Mouse (Mus musculus): ENCODE results near the gene Acox3. TPM values are rescaled to one million over a fixed set of nuclear protein-coding genes. Genes with fewer than 3 reads are reported as not detected.
"Not testable (repeated sequence)": the region's sequence is repeated elsewhere in the genome, so short reads cannot be mapped to it uniquely, and the experiment has no call there.

Gene Acox3
- total RNA-seq, 4 experiments from 2014 or later: 21.9 to 32.0 (median 26.4) TPM

DNA sequence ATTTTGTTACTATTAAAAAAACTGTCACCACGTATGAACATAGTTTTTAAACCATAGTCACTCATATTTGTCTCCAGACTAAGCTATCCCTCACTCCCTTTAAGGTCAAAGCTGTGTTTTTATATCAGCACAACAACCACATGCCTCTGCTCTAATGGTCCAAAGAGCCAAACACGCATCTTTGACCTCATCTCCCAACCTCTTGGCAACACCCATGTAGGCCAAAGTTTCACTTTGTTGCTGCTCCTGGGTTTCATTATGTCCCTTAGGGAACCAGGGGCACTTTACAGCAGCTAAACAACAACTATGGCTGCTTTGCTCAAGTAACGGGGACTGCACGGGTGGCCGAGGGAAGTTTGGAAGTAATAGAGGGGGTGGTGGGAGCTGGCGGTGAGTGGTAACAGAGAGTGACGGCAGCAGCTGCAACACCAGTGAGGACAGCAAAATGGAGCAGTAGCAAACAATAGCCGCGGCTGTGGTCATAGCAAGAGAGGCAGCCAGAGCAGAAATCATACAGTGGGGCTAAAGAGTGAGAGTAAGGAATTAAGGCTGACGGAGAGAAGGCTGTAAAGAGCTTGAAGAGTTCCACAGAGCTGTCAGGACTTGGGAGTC is 6.3 kb upstream of the Acox3 start:
- DNase-seq (ENCODE audit: low spot score): no peak

DNA sequence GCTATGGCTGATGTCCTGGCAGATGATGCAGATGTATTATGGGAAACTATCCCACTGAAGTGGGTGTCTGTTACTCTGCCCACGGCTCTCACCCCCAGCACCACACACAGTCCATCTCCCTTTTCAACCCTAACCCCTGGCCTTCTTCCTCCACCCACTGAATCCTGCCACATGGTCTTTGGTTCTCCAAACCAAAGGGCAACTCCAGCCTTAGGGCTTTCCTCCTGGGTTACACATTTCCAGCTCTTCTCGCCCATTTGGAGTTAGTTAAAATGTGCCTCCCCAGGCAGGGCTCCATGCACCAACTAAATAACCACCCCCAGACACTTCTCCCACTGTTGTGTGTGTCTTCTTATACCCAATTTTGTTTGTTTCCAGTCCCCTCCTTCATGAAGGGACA is 4.4 kb upstream of the Acox3 start:
- DNase-seq (ENCODE audit: low spot score): no peak

DNA sequence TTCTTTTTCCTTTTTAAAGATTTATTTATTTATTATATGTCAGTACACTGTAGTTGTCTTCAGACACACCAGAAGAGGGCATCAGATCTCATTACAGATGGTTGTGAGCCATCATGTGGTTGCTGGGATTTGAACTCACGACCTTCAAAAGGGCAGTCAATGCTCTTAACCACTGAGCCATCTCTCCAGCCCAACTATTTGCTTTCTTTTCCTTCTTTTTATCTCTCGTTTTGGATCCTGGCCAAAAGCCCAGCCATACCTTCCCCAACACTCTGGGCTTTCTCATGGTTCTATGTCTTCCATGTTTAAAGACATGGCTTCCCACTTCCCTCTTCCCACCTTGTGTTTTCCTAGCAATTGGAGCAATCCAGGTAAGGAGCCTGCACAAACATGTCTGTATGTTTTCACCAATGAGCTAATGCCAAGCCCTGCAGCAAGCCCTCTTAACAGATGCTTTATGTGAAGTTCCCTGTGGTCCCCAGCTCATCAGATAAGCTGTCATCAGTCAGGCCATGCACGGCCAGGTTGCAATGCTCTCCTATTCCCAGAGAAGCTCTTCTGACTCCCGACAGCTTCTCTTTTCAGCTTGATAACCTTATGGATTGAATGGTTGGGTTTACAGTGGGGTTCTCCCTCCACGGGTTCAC is 3.5 kb upstream of the Acox3 start:
- DNase-seq (ENCODE audit: low spot score): no peak

DNA sequence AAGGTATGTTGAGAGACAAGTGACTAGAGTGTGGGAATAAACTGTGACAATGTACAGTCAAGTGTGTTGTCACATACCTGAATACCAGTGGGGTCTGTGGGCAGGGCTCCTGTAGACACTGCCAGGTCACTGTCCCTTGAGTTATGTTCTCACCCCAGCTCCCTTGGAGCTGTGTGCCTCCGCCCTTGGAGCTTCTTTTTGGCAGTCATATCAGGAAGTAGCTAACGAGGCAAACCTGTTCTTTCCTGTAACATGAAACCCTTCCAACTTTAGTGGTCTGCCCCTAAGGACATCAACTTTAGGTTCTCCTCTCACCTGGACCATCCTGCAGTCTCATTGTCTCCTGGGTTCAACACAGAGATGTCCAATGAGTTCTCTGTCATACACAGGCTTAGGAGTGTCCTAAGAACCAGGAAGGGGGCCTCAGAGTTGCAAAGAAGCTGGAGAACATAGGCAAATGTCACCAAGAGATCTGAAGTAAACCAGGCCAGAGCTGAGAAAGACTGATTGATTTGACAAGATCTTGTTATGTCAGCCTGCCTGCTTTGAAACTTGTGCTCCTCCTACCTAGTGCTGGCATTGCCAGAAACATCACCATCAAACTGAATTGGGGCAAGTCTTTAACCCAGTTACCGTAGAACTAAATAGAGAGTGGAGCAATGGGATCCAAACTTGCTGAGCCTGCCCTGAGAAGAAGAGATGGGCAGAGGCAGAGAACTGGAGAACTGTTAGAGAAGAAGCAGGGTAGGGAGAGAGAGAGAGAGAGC is 2.5 kb upstream of the Acox3 start:
- DNase-seq (ENCODE audit: low spot score): no peak

DNA sequence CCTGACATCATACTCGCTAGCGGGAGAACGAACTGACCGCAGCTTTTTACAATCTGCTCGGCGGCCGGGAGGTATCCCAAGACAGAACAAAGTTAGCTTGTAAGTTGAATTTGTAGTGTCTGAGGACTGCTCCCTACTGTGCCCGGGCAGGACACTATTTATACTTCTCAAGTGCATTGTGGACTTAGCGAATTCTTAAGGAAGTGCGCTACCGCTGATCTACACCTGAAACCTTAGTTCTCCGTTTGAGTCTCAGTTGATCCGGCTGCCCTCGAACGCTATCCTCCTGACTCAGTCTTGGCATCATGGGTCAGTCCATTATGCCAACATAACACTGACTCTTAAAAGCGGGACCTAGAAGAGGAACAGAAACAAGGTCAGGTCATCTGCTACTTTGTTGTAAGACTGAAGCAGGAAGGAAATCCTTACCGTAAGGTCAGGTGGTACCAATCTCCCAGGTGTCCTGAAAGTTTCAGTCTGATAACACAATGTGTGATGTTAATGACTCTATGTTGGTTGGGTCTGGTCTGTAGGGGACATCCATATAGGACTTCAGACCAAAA is 462 bp downstream of the Acox3 start:
- DNase-seq (ENCODE audit: low spot score): no peak

DNA sequence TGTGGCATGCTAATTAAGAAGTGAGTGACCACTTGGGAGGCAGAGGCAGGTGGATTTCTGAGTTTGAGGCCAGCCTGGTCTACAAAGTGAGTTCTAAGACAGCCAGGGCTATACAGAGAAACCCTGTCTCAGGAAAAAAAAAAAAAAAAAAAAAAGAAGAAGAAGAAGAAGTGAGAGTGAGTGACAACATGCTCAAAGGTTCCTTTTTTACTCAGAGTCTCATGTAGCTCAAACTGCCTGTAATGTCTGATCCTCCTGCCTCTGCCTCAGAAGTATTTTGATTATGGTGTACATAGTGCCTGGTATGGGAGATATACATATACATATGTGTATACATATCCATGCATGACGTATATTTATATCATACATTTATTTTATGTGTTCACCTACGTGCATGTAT is 1.4 kb downstream of the Acox3 start:
- not testable (repeated sequence) for DNase-seq (ENCODE audit: low spot score)

DNA sequence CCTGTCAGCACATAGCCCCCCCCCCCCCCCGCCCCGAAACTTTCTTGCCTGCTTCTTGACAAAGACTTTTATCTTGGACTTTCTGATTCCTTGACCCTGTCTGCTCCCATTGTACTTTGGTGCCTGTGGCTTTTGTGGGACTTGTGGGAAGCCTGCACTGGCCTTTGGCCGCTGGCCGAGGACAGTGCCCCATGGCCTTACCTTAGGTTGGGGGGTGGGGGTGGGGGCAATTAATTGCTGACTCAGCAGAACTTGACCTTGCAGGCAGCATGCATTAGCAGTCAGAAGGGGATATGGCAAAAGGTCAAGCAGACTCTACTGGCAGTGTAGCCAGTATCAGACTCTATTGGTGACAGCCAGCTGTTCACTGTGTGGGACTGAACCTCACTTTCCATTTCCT is 8.7 kb downstream of the Acox3 start:
- no peak for DNase-seq (ENCODE audit: low spot score)

DNA sequence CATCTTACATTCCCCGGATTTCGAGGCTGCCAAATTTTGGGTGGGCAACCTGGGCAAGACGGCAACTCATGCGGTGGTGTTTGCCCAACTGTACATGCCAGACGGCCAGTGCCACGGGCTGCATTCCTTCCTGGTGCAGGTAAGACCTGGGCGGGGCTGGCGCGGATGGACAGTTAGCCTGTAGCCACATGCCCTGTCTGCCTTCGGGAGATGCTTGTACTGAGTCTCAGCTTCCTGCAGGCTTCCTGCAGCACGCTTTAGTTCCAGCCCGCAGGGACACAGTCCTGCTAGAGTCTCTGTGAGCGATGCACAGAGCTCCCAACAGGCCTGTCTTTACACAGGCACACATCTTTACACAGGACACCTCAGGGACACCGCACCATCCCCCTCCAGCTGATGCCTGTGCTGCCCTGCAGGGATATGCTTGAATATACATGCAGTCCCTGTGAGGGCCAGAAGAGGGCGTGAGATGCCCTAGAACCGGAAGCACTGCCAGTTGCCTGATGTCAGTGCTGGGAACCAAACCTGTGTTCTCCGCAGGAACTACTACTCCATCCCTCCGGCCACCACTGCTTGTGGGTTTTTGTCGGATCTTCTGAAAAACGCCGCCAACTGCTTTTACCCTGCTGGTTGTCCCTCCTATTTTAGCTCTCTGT is 9.4 kb downstream of the Acox3 start:
- DNase-seq (ENCODE audit: low spot score): no peak

DNA sequence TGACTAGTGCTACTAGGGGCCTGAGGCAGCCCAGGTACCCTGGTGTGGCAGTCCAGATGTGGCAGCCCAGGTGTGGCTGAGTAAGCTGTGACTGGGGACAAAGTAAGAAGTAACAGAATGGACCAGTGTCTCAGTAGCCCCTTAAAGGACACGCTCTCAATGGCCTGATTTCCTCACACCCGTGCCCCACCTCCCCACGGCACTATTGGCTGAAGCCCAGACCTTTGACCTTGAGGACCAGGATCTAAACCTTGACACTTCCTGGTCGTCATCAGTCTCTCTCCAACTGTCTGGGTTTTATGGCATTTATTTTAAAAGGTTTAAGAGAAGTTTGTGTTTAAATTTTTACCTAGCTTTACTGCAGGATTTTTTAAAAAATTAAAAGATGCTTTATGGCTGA is 10.0 kb downstream of the Acox3 start:
- no peak for DNase-seq (ENCODE audit: low spot score)

DNA sequence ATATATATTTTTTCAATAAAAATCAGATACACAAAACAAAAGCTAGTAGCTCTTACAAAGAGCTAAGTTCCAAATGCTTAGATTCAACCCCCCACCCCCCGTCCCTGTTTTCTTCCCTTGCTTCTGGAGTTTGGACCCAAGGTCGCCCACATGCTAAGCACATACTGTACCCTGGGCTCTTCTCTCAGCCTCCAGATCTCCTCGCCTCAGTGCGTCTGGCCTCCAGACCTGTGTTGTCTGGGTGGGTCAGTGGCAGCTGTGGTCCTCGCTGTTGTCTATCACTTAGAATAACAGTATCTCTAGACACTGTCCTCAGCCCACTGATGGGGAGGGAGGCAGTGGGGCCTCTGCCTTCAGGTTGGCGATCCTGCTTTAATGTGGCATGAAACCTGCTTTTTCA is 10.4 kb downstream of the Acox3 start:
- no peak for DNase-seq (ENCODE audit: low spot score)

DNA sequence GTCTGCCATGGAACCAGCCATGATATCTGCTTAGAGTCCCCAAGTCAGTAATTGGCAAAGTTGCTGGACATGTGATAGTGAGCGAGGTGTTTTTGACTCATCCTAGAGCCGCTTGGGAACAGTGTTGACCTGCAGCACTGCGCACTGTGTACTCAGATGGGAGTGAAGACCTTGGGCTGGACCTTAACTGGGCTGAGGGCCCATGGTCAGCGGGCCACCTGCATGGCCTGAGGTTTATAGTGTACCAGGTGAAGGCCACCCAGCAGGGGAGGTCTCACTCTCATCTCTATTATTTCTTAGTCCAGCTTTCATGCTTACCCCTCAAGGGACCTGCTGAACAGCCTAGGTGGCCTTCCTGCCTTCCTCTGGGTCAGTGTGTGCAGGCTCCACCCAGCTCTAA is 11.9 kb downstream of the Acox3 start:
- DNase-seq (ENCODE audit: low spot score): no peak

DNA sequence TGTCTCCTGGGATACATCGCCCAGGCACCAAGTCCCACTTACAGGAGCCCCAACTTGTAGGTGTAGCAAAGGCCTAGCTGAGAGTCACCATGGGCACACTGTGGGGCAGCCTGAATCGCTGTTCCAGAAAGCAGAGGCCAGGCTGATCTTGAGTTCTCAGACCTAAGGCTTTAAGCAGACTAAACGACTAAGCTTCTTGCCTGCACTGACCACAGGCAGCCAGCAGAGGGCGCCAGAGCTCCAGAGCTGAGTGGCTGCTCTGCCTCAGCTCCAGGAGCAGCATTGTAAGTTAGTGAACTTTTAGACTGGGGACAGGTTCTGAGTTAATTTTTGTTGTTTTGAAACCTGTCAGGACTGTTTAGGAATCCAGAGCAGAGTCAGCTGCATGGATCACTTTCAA is 12.9 kb downstream of the Acox3 start:
- peak; percentile 58 for DNase-seq (ENCODE audit: low spot score)

DNA sequence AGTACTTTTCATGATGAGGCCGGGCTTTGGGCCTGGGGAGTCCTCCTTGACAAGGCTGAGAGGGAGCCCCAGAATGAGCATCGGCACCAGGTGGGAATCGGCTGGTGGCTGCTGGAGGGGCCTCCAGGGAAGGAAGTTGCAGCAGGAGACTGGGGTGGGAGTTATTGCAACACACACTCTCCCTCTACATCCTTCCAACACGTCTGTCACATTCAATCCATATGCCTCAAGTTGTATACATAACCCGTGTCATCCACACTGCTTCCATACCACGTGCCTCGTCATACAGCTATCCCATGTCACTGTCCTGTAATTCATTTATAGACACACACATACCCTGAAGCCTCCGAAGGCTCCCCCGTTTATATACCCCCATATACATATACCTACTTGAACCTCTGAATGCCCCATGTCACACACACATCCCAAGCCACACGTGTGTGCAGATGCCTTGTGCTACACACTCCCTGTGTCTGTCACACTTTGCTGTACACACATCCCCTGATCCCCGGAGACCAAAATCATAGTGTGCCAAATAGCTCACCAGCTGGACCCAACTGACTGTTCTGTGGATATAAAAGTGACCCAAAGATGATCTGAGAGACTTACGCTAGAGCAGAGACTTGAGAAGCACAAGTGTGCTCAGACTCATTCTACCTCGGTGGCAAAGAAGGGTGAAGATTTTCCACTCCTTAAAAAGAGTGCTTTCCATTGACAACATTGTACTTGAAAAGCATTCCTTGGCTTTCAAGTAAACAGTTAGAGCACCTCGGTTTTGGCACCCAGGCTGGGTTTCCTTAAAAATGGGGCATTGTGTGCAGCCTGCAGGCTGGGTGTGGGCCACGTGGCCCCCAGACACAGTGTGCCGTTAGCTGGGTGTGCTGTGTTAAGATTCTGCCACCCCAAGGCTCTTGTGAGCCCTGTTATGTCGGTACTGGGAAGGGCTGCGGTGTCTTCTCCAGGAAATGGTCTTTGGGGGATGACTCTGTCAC is 13.6 kb downstream of the Acox3 start:
- DNase-seq (ENCODE audit: low spot score): no peak

DNA sequence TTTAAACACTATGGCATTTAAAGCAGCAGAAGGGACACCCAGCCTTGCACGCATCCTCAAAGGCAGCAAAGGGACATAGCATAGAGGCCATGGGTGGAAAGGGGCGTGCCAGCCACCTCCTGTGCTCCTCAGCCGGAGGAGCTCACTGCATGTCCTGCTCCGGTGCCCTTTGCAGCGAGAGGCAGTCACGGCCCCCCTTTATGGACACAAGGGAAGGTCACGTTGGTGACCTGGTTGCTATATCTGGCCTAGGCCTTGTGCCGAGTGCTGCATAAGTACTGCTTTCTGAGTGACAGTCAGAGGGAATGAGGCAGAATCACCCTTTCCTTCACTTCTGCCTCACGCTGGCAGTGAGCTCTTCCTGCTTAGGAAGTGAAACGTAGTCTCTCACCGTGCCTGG is 17.4 kb downstream of the Acox3 start:
- DNase-seq (ENCODE audit: low spot score): no peak

DNA sequence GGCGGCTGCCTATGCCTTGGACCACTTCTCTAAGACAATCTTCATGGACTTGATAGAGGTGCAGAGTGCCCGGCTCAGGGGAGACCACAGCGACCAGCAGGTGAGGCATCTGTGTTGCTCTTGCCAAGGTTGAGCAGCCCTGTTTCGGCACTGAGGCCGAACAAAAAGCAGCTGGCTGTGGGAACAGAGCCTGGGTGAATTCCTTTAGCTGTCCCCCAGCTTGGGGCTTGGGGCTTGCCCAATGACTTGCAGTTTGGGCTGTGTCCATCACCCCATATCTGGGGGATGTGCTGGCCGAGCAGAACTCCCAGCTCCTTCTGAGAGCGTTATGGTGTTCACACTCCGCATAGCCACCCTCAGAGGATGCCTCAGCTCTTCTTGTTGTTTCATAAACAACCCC is 18.7 kb downstream of the Acox3 start:
- DNase-seq (ENCODE audit: low spot score): no peak

DNA sequence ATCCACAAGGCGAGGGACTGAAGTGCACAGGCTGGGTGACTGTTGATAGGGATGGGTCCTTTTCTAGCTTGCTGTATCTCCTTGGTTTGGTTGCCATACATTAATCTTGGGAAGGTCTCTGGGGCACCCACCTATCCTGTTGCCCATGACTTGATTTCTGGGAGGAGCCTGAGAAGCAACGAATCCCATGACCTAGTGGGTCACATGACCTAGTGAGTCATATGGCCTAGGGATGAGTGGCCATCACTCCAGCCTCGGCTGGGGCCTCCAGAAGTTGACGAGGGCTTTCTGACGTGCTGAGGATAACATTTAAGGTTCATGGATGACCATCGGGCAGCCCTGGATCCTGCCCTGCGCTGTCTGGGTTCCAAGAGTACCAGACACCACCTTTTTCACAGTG is 22.5 kb downstream of the Acox3 start:
- DNase-seq (ENCODE audit: low spot score): no peak

DNA sequence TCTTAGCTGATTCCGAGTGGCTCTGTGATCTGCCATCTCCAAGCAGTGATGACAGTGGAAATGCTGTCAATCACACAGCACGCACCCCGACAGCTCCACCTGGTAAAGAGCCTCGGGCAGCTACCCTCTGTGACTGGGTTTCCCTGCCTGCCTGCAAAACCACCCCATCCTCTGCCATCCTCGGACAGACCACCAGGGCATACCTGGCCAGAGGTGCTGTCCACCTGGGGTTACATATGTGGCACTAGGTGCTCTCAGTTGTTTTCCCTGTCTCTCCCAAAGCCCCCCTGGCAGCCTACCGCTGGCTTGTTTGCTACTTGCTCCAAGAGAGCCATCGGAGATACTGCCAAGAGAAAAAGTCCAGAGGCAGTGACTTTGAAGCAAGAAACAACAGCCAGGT is 24.0 kb downstream of the Acox3 start:
- DNase-seq (ENCODE audit: low spot score): no peak

DNA sequence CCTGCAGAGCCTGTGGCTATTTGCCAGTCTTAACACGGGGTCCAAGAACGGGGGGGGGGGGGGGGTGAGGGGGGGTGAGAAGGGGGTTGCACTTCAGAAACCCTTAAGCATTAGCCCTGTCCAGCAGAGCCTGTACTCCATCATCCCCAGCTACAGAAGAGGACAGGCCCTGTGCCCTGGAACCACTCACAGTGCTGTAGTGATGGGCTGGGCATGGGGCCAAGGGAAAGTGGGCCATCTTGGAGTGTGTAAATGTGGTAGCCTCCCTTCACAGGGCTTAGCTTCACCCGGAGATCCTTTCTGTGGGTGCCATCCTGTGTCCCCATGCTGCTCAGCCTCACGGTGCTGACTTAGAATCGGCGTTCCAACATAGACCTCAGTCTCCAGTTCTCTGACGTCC is 24.9 kb downstream of the Acox3 start:
- DNase-seq (ENCODE audit: low spot score): no peak

DNA sequence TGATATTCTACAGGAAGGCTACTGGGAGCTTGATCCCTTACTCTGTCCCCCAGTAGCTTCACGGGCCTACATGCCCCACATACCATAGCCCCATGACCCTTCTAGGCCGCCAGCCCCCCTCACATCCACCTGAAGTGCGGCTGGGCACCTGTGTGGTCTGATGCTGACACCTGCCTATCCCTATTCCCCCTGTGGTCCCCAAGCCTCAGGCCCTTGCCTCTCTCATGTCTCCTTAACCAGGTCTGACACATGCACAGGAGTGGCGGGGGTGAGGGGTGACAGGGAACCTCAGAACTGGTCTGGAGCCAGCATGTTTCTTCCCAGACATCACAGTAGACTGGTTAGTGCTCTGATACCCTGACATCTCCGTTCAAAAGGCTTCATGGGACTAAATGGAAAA is 25.7 kb downstream of the Acox3 start:
- DNase-seq (ENCODE audit: low spot score): no peak

DNA sequence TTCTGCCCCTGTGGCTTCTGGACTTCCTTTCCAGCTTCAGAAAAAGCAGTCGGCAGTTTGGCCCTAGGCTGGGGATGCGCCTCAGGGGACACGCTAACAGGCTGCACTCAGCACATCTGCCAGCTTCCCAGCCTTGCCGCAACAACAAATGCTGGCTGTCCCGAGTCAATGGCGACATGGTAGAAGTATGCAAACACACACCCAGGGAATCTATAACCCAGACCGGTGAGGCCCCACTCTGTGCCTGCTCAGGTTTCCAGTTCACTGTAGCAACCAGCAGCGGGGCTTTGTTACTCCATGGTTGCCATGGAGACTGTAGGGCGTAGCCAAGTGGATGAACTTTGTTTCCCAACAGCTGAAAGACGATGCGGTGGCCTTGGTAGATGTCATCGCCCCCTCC is 26.5 kb downstream of the Acox3 start:
- DNase-seq (ENCODE audit: low spot score): peak; percentile 71

DNA sequence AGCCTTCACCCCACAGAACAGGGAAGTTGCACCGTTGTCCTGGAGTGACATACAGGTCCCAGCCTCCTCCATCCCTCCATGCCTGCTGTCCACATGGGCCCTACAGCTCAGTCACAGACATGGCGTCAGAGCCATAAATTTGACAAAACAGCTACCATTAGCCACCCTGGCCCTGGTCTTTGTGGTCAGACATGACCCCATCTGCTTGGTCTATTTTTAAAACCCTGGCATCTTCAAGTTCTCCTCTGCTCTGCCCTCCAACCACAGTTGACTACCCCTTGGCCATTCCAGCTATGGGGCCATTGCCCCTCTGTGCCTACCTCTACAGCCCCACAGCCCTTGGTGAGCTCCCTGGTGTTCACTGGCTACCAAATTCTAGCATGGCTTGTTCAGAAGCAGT is 27.1 kb downstream of the Acox3 start:
- no peak for DNase-seq (ENCODE audit: low spot score)
